Mouse (Mus musculus) lung, postnatal 25 days (tissue): ENCODE measurements around the gene 1110008P14Rik.

Experiments
- DNase-seq: peaks from one replicate; pipeline ENCODE4 v3.0.0; 2022; ENCODE audit warnings: low spot score

Gene 1110008P14Rik

GRCm38 (mm10) chr2:32381775-32382223 is at the start of gene 1110008P14Rik:
Gene 1110008P14Rik (minus strand): TSS chr2:32381938.
- DNase-seq = peak; percentile 96

- peak; percentile 61 for DNase-seq
These were observed 49.3 kb upstream of the 1110008P14Rik start for GRCm38 (mm10) chr2:32430701-32431676.

GRCm38 (mm10) chr2:32429215-32429891 is 47.6 kb upstream of the 1110008P14Rik start:
- no peak for DNase-seq

GRCm38 (mm10) chr2:32428262-32428722 is 46.6 kb upstream of the 1110008P14Rik start:
- DNase-seq = peak; percentile 80

- no peak for DNase-seq
These were observed 46.0 kb upstream of the 1110008P14Rik start for GRCm38 (mm10) chr2:32427720-32428119.

GRCm38 (mm10) chr2:32426141-32426540 is 44.4 kb upstream of the 1110008P14Rik start:
- no peak for DNase-seq

GRCm38 (mm10) chr2:32425568-32425967 is 43.8 kb upstream of the 1110008P14Rik start:
- DNase-seq = no peak

- DNase-seq = no peak
These were observed 43.1 kb upstream of the 1110008P14Rik start for GRCm38 (mm10) chr2:32424796-32425195.

- peak; percentile 92 for DNase-seq
These were observed 42.0 kb upstream of the 1110008P14Rik start for GRCm38 (mm10) chr2:32423481-32424331.

- DNase-seq = no peak
These were observed 40.1 kb upstream of the 1110008P14Rik start for GRCm38 (mm10) chr2:32421851-32422251.

GRCm38 (mm10) chr2:32420647-32421046 is 38.9 kb upstream of the 1110008P14Rik start:
- no peak for DNase-seq

- no peak for DNase-seq
These were observed 38.4 kb upstream of the 1110008P14Rik start for GRCm38 (mm10) chr2:32420066-32420608.

GRCm38 (mm10) chr2:32419359-32419758 is 37.6 kb upstream of the 1110008P14Rik start:
- peak; percentile 87 for DNase-seq

- DNase-seq = no peak
These were observed 36.9 kb upstream of the 1110008P14Rik start for GRCm38 (mm10) chr2:32418430-32419151.

GRCm38 (mm10) chr2:32417486-32417885 is 35.7 kb upstream of the 1110008P14Rik start:
- DNase-seq = no peak

- no peak for DNase-seq
These were observed 34.8 kb upstream of the 1110008P14Rik start for GRCm38 (mm10) chr2:32416556-32416955.

- DNase-seq = no peak
These were observed 34.1 kb upstream of the 1110008P14Rik start for GRCm38 (mm10) chr2:32415801-32416200.

GRCm38 (mm10) chr2:32413936-32414335 is 32.2 kb upstream of the 1110008P14Rik start:
- DNase-seq = peak; percentile 52

- DNase-seq = no peak
These were observed 31.2 kb upstream of the 1110008P14Rik start for GRCm38 (mm10) chr2:32412742-32413531.

- DNase-seq = no peak
These were observed 29.7 kb upstream of the 1110008P14Rik start for GRCm38 (mm10) chr2:32411407-32411806.
